Mouse (Mus musculus) lung, postnatal 14 days (tissue): Measurements from ENCODE around the gene Vtn.

Source experiments
- DNase-seq: peaks from one replicate; pipeline ENCODE4 v3.0.0; 2021

Gene Vtn

GRCm38 (mm10) chr11:78536080-78536689 is 37.3 kb downstream of the Vtn start, which contains the start of the genes Tnfaip1 and Ift20:
TSS of gene Tnfaip1 (minus strand) at chr11:78536332.
TSS of gene Ift20 (plus strand) at chr11:78536361.
- DNase-seq: peak; percentile 96

GRCm38 (mm10) chr11:78536690-78537084 is 37.8 kb downstream of the Vtn start:
- DNase-seq: no peak

GRCm38 (mm10) chr11:78540358-78540757 is 41.5 kb downstream of the Vtn start:
- DNase-seq: peak; percentile 51

GRCm38 (mm10) chr11:78544449-78545111 is 45.7 kb downstream of the Vtn start:
- no peak for DNase-seq

- no peak for DNase-seq
Observed at GRCm38 (mm10) chr11:78545181-78545580, 46.3 kb downstream of the Vtn start.

GRCm38 (mm10) chr11:78547718-78548460 is 49.0 kb downstream of the Vtn start:
- no peak for DNase-seq

GRCm38 (mm10) chr11:78549491-78549987 is 50.6 kb downstream of the Vtn start:
- no peak for DNase-seq

- peak; percentile 95 for DNase-seq
Observed at GRCm38 (mm10) chr11:78550168-78551058, 51.5 kb downstream of the Vtn start, which contains the start of gene Tmem97. TSS of gene Tmem97 (minus strand) at chr11:78550777.

GRCm38 (mm10) chr11:78551059-78551398 is 52.1 kb downstream of the Vtn start:
- no peak for DNase-seq
